Mouse (Mus musculus) bone marrow macrophage, adult 2 months (primary cell): ENCODE results near the gene Myo1b.
"Not testable (repeated sequence)": the region's sequence is repeated elsewhere in the genome, so short reads cannot be mapped to it uniquely, and the experiment has no call there.

Experiments
- CTCF ChIP-seq: IDR thresholded peaks from 2 replicates; pipeline ENCODE4 v1.5.1; 2012; ENCODE audit warnings: low read depth, mild to moderate bottlenecking, low read length, moderate library complexity
- POLR2A ChIP-seq: IDR thresholded peaks from 2 replicates; pipeline ENCODE4 v1.6.1; 2012; ENCODE audit warnings: mild to moderate bottlenecking, low read depth, low read length, borderline replicate concordance

GRCm38 (mm10) chr1:51871234-51871633, 44.6 kb downstream of the Myo1b start:
- TF ChIP-seq CTCF, POLR2A: not testable (repeated sequence)
